Mouse (Mus musculus) stomach, postnatal 0 days (tissue): ENCODE results near the gene Itgae. TPM values are rescaled to one million over a fixed set of nuclear protein-coding genes. Genes with fewer than 3 reads are reported as not detected.

Source experiments
- ATAC-seq: fragments of 200-750 bp; cut with Nextera tagmentation; 2 replicates; pipeline ENCODE4 v1.8.0; 2017; ENCODE audit not compliant: low FRiP score, low TSS enrichment
- DNase-seq: peaks from one replicate; pipeline ENCODE4 v3.0.0-alpha.2; 2016; ENCODE audit warnings: low spot score
- H3K27ac ChIP-seq: fragments of 300-500 bp; sonication (generic); replicated peaks from 2 replicates; pipeline ENCODE4 v1.5.1; 2014; ENCODE audit warnings: mild to moderate bottlenecking, control low read depth
- H3K27me3 ChIP-seq: fragments of 300-500 bp; sonication (generic); 2 replicates; pipeline ENCODE4 v1.6.1; 2014; ENCODE audit warnings: low read length; ENCODE audit not compliant: control insufficient read depth, insufficient read depth
- H3K36me3 ChIP-seq: fragments of 300-500 bp; sonication (generic); 2 replicates; pipeline ENCODE4 v1.6.1; 2014; ENCODE audit warnings: low read length, mixed read lengths; ENCODE audit not compliant: control insufficient read depth, insufficient read depth
- H3K4me1 ChIP-seq: fragments of 300-500 bp; sonication (generic); replicated peaks from 2 replicates; pipeline ENCODE4 v1.6.1; 2014; ENCODE audit warnings: antibody characterized with exemption; ENCODE audit not compliant: control insufficient read depth, insufficient read depth
- H3K4me2 ChIP-seq: fragments of 300-500 bp; sonication (generic); replicated peaks from 2 replicates; pipeline ENCODE4 v1.6.1; 2014; ENCODE audit warnings: low read depth, mild to moderate bottlenecking, control low read depth, moderate library complexity
- H3K4me3 ChIP-seq: fragments of 300-500 bp; sonication (generic); 2 replicates; pipeline ENCODE4 v1.5.1; 2014; ENCODE audit warnings: low read depth, low read length, control low read depth
- H3K9ac ChIP-seq: fragments of 300-500 bp; sonication (generic); 2 replicates; pipeline ENCODE4 v1.6.1; 2014; ENCODE audit warnings: mild to moderate bottlenecking, low read length, control low read depth, mixed read lengths
- H3K9me3 ChIP-seq: fragments of 300-500 bp; sonication (generic); 2 replicates; pipeline ENCODE4 v1.6.1; 2016; ENCODE audit warnings: low read length; ENCODE audit not compliant: control insufficient read depth
- CTCF ChIP-seq: IDR thresholded peaks from 2 replicates; pipeline ENCODE4 v1.5.1; 2016; ENCODE audit warnings: antibody characterized with exemption, low read depth, mild to moderate bottlenecking, moderate library complexity
- EP300 ChIP-seq: optimal IDR thresholded peaks from 2 replicates; pipeline ENCODE3; 2016; ENCODE audit warnings: antibody characterized with exemption
- WGBS: fragments of 180-500 bp; shearing (Covaris S2); extraction: QIAGEN DNeasy Blood & Tissue Kit; methylation state at CpG from one replicate; pipeline ENCODE4 v1.1.7; 2014; 5-methylcytosine and 5-hydroxymethylcytosine counted together
- polyA plus RNA-seq: library from polyadenylated mRNA; unstranded; fragments of >200 nt; fragmentation: Nextera tagmentation; extraction: Ambion mirVana; gene quantifications from 2 replicates; pipeline ENCODE4 v1.2.1, GENCODE M21; 2015

The Itgae gene
- polyA plus RNA-seq, 1 experiment from 2014 or later: 0.13 TPM

DNA sequence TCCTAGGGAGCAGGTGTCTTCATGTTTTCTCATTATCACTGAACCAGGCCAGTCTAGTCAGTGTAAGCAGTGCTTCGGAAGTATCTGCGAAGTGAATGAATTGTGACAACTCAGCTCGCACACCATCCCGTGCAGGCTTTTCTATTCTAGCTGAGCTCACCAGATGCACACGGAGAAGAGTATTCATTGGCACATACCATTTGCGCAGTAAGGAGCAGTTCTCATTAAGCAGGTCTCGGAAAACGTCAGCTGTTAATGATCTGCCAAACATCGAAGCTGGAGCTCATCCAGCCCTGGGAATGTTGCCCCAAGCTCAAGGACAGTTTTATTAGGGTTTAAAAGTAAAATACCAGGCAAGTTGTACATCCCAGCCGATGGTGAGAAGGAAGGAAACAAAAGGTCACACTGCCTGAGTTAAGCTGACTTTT, 5.6 kb upstream of the Itgae start:
- Histone ChIP-seq H3K36me3 (no peaks in the 10 kb centered on the region; the same call in 1 of the 2 replicates), H3K27ac (0 out of 2 replicates have a peak overlapping the region, but pooled peaks have one; percentile 40), H3K9me3 (no peaks in the 10 kb centered on the region), H3K4me3 (no peak overlapping the region), H3K9ac (no peak overlapping the region), H3K4me2 (no peak overlapping the region), H3K4me1 (no peaks in the 10 kb centered on the region), H3K27me3 (no peaks in the 10 kb centered on the region)
- 50% methylated on average over 10 of the region's 10 CpGs for WGBS
- no peak for ATAC-seq
- TF ChIP-seq CTCF (no peak), EP300 (no peak)
- no peak for DNase-seq

DNA sequence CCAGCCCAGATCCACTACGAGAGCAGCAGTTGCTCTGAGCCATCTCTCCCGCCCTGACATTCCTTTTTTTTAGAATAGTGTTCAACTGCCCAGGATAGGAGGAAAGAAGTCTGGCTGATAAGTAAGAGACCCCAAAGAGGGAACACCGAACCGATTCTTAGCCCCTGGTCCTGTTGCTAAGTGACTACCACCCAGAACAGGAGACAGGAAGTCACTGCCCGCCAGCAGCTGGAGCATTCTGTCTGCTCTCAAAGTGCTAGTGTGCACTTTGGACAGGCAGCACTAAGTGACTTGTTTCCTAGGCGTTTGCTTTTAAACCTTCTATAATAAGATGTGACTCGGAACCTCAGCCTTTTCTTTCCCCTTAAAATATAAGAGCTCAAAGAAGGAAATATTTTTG, 5.0 kb upstream of the Itgae start:
- WGBS: 58% methylated on average over 7 of the region's 7 CpGs
- no peak overlapping the region for H3K4me2 ChIP-seq
- no peaks in the 10 kb centered on the region; the same call in 1 of the 2 replicates for H3K36me3 ChIP-seq
- no peak overlapping the region for H3K4me3 ChIP-seq
- no peaks in the 10 kb centered on the region for H3K27me3 ChIP-seq
- no peak overlapping the region for H3K27ac ChIP-seq
- H3K9me3 ChIP-seq: no peaks in the 10 kb centered on the region
- H3K9ac ChIP-seq: no peak overlapping the region
- ATAC-seq (no peak), DNase-seq (no peak)
- TF ChIP-seq CTCF: no peak
- no peak for TF ChIP-seq EP300
- H3K4me1 ChIP-seq: no peaks in the 10 kb centered on the region

DNA sequence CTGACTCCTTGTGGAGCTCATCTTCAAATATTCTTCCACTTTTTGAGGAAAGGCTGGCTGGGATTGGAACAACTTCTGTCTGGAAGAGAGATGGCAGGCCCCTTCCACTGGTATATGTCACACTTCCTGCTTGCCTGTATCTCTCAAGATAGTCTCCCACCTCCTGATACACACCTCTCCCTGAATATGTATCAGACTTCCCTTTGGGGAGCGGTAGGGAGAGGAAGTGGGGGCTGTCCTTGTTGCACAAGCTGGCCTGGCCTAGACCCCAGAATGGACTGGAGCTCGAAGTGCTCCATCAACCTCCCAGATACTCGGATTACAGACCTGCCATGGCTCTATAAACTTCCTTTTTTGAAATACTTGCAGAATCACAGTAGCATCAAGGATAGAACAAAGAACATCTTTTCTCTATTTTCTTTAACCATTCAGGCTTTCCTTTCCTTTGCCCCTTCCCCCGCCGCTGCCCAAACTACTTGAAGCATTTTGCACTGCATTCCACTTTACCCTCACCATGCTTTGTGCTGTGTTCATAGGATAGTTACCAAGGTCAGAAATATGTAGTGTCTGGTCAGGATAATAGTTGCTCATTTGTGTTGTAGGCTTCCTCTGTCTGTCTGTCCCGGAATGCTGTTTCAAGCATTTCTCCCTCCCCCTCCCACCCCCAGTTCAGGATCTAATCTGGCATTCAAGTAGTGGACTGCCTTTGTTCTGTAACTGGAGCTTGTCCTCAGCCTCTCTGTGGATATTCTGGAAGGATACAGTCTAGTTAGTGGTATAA, 2.5 kb upstream of the Itgae start:
- 57% methylated on average over 6 of the region's 6 CpGs for WGBS
- DNase-seq: no peak
- Histone ChIP-seq H3K4me3 (no peak overlapping the region), H3K9me3 (no peaks in the 10 kb centered on the region), H3K36me3 (no peaks in the 10 kb centered on the region; the same call in 1 of the 2 replicates), H3K27me3 (no peaks in the 10 kb centered on the region), H3K4me2 (no peak overlapping the region), H3K27ac (no peak overlapping the region), H3K4me1 (no peaks in the 10 kb centered on the region), H3K9ac (no peak overlapping the region)
- no peak for TF ChIP-seq EP300
- no peak for TF ChIP-seq CTCF
- ATAC-seq: no peak

DNA sequence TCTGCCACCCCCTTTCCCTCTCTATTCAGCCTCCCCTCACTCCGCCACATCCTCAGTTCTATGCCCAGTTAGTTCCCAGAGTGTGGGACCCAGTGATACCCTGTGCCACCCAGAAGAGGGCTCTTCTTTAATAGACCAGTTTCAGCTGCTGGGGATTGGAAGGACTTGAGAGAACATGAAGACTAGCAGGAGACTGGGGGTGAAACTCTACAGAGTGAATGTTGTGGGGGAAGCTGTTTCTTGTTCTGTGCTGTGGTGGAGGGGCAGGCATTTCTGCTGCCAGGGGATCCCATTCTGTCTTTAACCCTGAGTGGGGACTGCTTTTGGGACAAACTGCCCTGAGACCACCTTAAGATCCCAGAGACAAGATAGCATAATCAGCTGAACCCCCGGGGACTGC, 443 bp downstream of the Itgae start:
- Histone ChIP-seq H3K36me3 (no peaks in the 10 kb centered on the region), H3K9me3 (no peaks in the 10 kb centered on the region), H3K4me1 (no peaks in the 10 kb centered on the region), H3K27me3 (no peaks in the 10 kb centered on the region), H3K9ac (no peak overlapping the region), H3K4me3 (no peak overlapping the region), H3K4me2 (no peak overlapping the region), H3K27ac (no peak overlapping the region)
- WGBS: 83% methylated on average over 2 of the region's 2 CpGs
- no peak for DNase-seq
- no peak for ATAC-seq
- no peak for TF ChIP-seq CTCF

DNA sequence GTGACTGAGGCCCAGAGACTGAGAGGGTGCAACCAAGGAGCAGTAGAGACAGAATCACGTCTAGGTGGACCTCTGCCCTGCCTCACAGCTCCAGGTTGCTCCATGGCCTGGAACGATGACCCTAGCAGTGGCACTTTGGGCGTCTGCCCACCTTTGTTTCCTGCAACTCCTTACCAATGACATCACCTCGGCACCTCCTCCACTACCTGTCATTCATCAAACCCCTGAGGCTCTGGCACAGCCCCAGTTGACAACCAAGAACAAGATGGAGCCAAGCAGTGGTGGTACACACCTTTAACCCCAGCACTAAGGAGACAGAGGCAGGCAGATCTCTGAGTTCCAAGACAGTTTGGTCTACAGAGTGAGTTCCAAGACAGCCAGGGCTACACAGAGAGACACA, 1.7 kb downstream of the Itgae start:
- no peaks in the 10 kb centered on the region for H3K9me3 ChIP-seq
- H3K4me1 ChIP-seq: no peaks in the 10 kb centered on the region
- H3K36me3 ChIP-seq: no peaks in the 10 kb centered on the region
- no peak overlapping the region for H3K27ac ChIP-seq
- DNase-seq (no peak), ATAC-seq (no peak)
- TF ChIP-seq CTCF (no peak), EP300 (no peak)
- H3K4me2 ChIP-seq: no peak overlapping the region
- H3K27me3 ChIP-seq: no peaks in the 10 kb centered on the region
- H3K9ac ChIP-seq: no peak overlapping the region
- no peak overlapping the region for H3K4me3 ChIP-seq
- WGBS: 73% methylated on average over 4 of the region's 4 CpGs

DNA sequence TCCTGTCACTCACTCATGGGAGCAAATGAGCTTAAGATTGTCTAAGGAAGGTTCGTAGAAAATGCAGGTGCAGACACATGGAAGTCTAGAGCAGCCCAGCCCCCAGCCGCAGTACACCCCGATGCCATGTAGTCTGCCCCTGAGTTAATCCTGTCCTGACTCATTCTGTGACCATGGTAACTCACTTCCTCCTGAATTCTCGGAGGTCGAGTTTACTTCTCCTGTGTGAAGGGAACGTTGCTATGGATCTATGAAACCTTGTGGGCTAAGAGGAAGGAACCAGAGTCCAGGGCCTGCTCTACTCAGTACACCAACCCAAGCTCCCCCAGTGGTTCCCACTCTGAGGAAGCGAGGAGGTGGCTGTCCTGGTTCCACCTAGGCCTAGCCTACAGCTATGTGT, 2.5 kb downstream of the Itgae start:
- H3K4me3 ChIP-seq: no peak overlapping the region
- WGBS: 66% methylated on average over 7 of the region's 7 CpGs
- DNase-seq: no peak
- no peaks in the 10 kb centered on the region for H3K36me3 ChIP-seq
- H3K27ac ChIP-seq: no peak overlapping the region
- no peaks in the 10 kb centered on the region for H3K9me3 ChIP-seq
- no peak overlapping the region for H3K9ac ChIP-seq
- no peaks in the 10 kb centered on the region for H3K27me3 ChIP-seq
- no peak overlapping the region for H3K4me2 ChIP-seq
- no peak for TF ChIP-seq CTCF
- TF ChIP-seq EP300: no peak
- no peaks in the 10 kb centered on the region for H3K4me1 ChIP-seq
- no peak for ATAC-seq
